Mouse (Mus musculus) liver, postnatal 0 days (tissue): ENCODE data around the gene Wdr93.

Source experiments
- CTCF ChIP-seq: sonication (generic); IDR thresholded peaks from 2 replicates; pipeline ENCODE4 v1.5.1; 2016; ENCODE audit warnings: antibody characterized with exemption, low read depth
- EP300 ChIP-seq: IDR thresholded peaks from 2 replicates; pipeline ENCODE4 v1.6.1; 2016; ENCODE audit warnings: antibody characterized with exemption, low read depth, mild to moderate bottlenecking

GRCm38 (mm10) chr7:79727091-79727490 is 15.9 kb upstream of the Wdr93 start:
- peak; percentile 82 for TF ChIP-seq CTCF
- TF ChIP-seq EP300: no peak
